Mouse (Mus musculus) hindbrain, embryonic 11.5 days (tissue): ENCODE measurements around the gene 2010005H15Rik. TPM values are rescaled to one million over a fixed set of nuclear protein-coding genes. Genes with fewer than 3 reads are reported as not detected.
A peak's percentile ranks its signal among the peaks of the same experiment; 100 is the strongest.
"Not testable (repeated sequence)": the region's sequence is repeated elsewhere in the genome, so short reads cannot be mapped to it uniquely, and the experiment has no call there.

Experiments
- ATAC-seq: fragments of 200-750 bp; cut with Nextera tagmentation; 2 replicates; pipeline ENCODE4 v1.8.0; 2017; ENCODE audit warnings: mild to moderate bottlenecking, moderate TSS enrichment, moderate library complexity; ENCODE audit not compliant: low FRiP score
- DNase-seq: peaks from one replicate; pipeline ENCODE4 v3.0.0-alpha.2; 2015; ENCODE audit warnings: low spot score
- H3K27ac ChIP-seq: fragments of 300-500 bp; sonication (generic); 2 replicates; pipeline ENCODE4 v1.5.1; 2014; ENCODE audit warnings: mild to moderate bottlenecking, low read depth, low read length
- H3K27me3 ChIP-seq: fragments of 300-500 bp; sonication (generic); 2 replicates; pipeline ENCODE4 v1.6.1; 2014; ENCODE audit warnings: mild to moderate bottlenecking, low read length, moderate library complexity, mixed read lengths; ENCODE audit not compliant: control insufficient read depth, insufficient read depth
- H3K36me3 ChIP-seq: fragments of 300-500 bp; sonication (generic); 2 replicates; pipeline ENCODE4 v1.6.1; 2014; ENCODE audit warnings: mild to moderate bottlenecking, low read length, moderate library complexity, mixed read lengths; ENCODE audit not compliant: control insufficient read depth, insufficient read depth
- H3K4me1 ChIP-seq: fragments of 300-500 bp; sonication (generic); replicated peaks from 2 replicates; pipeline ENCODE4 v1.6.1; 2014; ENCODE audit warnings: low read length, mixed read lengths; ENCODE audit not compliant: control insufficient read depth, insufficient read depth
- H3K4me2 ChIP-seq: fragments of 300-500 bp; sonication (generic); replicated peaks from 2 replicates; pipeline ENCODE4 v1.6.1; 2014; ENCODE audit warnings: mild to moderate bottlenecking, low read depth, low read length
- H3K4me3 ChIP-seq: fragments of 300-500 bp; sonication (generic); 2 replicates; pipeline ENCODE4 v1.5.1; 2014; ENCODE audit warnings: low read depth, low read length
- H3K9ac ChIP-seq: fragments of 300-500 bp; sonication (generic); 2 replicates; pipeline ENCODE4 v1.6.1; 2014; ENCODE audit warnings: low read depth, low read length
- H3K9me3 ChIP-seq: fragments of 300-500 bp; sonication (generic); 2 replicates; pipeline ENCODE4 v1.6.1; 2016; ENCODE audit warnings: low read length; ENCODE audit not compliant: control insufficient read depth
- WGBS: fragments of 180-500 bp; shearing (Covaris S2); extraction: QIAGEN DNeasy Blood & Tissue Kit; methylation state at CpG from one replicate; pipeline ENCODE4 v1.1.7; 2014; 5-methylcytosine and 5-hydroxymethylcytosine counted together
- polyA plus RNA-seq: library from polyadenylated mRNA; unstranded; fragments of >200 nt; fragmentation: Nextera tagmentation; extraction: Ambion mirVana; gene quantifications from 2 replicates; pipeline ENCODE4 v1.2.1, GENCODE M21; 2014

The 2010005H15Rik gene
- 0.28 TPM in 1 of 2 replicates, not detected in the other for polyA plus RNA-seq

GRCm38 (mm10) chr16:36221168-36221567, at the start of gene 2010005H15Rik:
2010005H15Rik (plus strand) TSS chr16:36221468.
- ATAC-seq, result not testable (repeated sequence)

GRCm38 (mm10) chr16:36176108-36176507, 45.2 kb upstream of the 2010005H15Rik start:
- DNase-seq (no peak), ATAC-seq (no peak)
- H3K27ac ChIP-seq, result no peak overlapping the region
- H3K4me2 ChIP-seq, result no peak overlapping the region
- H3K9me3 ChIP-seq, result no peaks in the 10 kb centered on the region
- no peaks in the 10 kb centered on the region for H3K4me1 ChIP-seq
- no peaks in the 10 kb centered on the region for H3K27me3 ChIP-seq
- H3K9ac ChIP-seq, result no peak overlapping the region
- H3K36me3 ChIP-seq, result no peaks in the 10 kb centered on the region
- no peak overlapping the region for H3K4me3 ChIP-seq

More at GRCm38 (mm10) chr16:36221168-36221567, at the start of gene 2010005H15Rik:
- H3K4me3 ChIP-seq, H3K9me3 ChIP-seq, H3K27me3 ChIP-seq, H3K27ac ChIP-seq, H3K9ac ChIP-seq, H3K4me2 ChIP-seq, H3K36me3 ChIP-seq, DNase-seq, H3K4me1 ChIP-seq: not testable (repeated sequence)
- WGBS, result 94% methylated on average over 6 of the region's 7 CpGs

GRCm38 (mm10) chr16:36179910-36180309, 41.4 kb upstream of the 2010005H15Rik start:
- no peak for DNase-seq
- WGBS, result 89% methylated on average over 2 of the region's 2 CpGs
- Histone ChIP-seq H3K27ac (no peak overlapping the region), H3K4me3 (no peak overlapping the region), H3K9ac (no peak overlapping the region), H3K36me3 (no peaks in the 10 kb centered on the region), H3K4me1 (no peaks in the 10 kb centered on the region), H3K27me3 (no peaks in the 10 kb centered on the region), H3K9me3 (no peaks in the 10 kb centered on the region), H3K4me2 (no peak overlapping the region)
- no peak for ATAC-seq

- not testable (repeated sequence) for H3K27ac ChIP-seq, ATAC-seq, H3K9ac ChIP-seq, DNase-seq, H3K36me3 ChIP-seq, H3K9me3 ChIP-seq, H3K4me3 ChIP-seq, H3K4me1 ChIP-seq, H3K27me3 ChIP-seq, H3K4me2 ChIP-seq
- 84% methylated on average over 4 of the region's 4 CpGs for WGBS
Observed at GRCm38 (mm10) chr16:36183912-36184311, 37.4 kb upstream of the 2010005H15Rik start, which contains the start of gene Gm5483. Gm5483 (plus strand) TSS chr16:36184212.

GRCm38 (mm10) chr16:36199226-36199625, 22.0 kb upstream of the 2010005H15Rik start:
- WGBS, result 30% methylated on average over 19 of the region's 19 CpGs
- Histone ChIP-seq H3K36me3 (no peaks in the 10 kb centered on the region), H3K9me3 (no peaks in the 10 kb centered on the region), H3K4me2 (peak overlapping the region; percentile 17; the same call in 1 of the 2 replicates), H3K4me3 (no peak overlapping the region), H3K9ac (no peak overlapping the region), H3K27ac (no peak overlapping the region), H3K4me1 (no peaks in the 10 kb centered on the region), H3K27me3 (no peaks in the 10 kb centered on the region)
- DNase-seq, result peak; percentile 10
- ATAC-seq, result peak; percentile 43; the same call in 1 of the 2 replicates

- Histone ChIP-seq H3K36me3 (no peaks in the 10 kb centered on the region), H3K9ac (no peak overlapping the region), H3K4me3 (no peak overlapping the region), H3K9me3 (no peaks in the 10 kb centered on the region), H3K4me1 (no peaks in the 10 kb centered on the region), H3K27ac (no peak overlapping the region), H3K4me2 (no peak overlapping the region), H3K27me3 (no peaks in the 10 kb centered on the region)
- DNase-seq, result no peak
- no peak for ATAC-seq
- 85% methylated on average over 5 of the region's 5 CpGs for WGBS
Observed at GRCm38 (mm10) chr16:36203846-36204245, 17.4 kb upstream of the 2010005H15Rik start.

GRCm38 (mm10) chr16:36205684-36206083, 15.6 kb upstream of the 2010005H15Rik start:
- not testable (repeated sequence) for H3K27ac ChIP-seq, H3K36me3 ChIP-seq, H3K4me3 ChIP-seq, H3K4me1 ChIP-seq, H3K9me3 ChIP-seq, H3K27me3 ChIP-seq, DNase-seq, H3K9ac ChIP-seq, H3K4me2 ChIP-seq, ATAC-seq
- 39% methylated on average over 2 of the region's 2 CpGs for WGBS

- H3K4me1 ChIP-seq, result no peaks in the 10 kb centered on the region
- no peak within 1 kb of the TSS for H3K9ac ChIP-seq
- H3K27me3 ChIP-seq, result no peaks in the 10 kb centered on the region
- no peaks in the 10 kb centered on the region for H3K36me3 ChIP-seq
- ATAC-seq (no peak), DNase-seq (no peak)
- H3K4me3 ChIP-seq, result no peak within 1 kb of the TSS
- WGBS, result 84% methylated on average over 2 of the region's 2 CpGs
- H3K9me3 ChIP-seq, result no peaks in the 10 kb centered on the region
- no peak within 1 kb of the TSS for H3K4me2 ChIP-seq
- H3K27ac ChIP-seq, result no peak within 1 kb of the TSS
Observed at GRCm38 (mm10) chr16:36209967-36210453, 11.3 kb upstream of the 2010005H15Rik start, which contains the start of gene Gm5416. Gm5416 (plus strand) TSS chr16:36210403.

- H3K9ac ChIP-seq, H3K9me3 ChIP-seq, DNase-seq, H3K27me3 ChIP-seq, H3K36me3 ChIP-seq, H3K4me1 ChIP-seq, H3K27ac ChIP-seq, H3K4me2 ChIP-seq, ATAC-seq, H3K4me3 ChIP-seq: not testable (repeated sequence)
Observed at GRCm38 (mm10) chr16:36260585-36260984, 39.3 kb downstream of the 2010005H15Rik start.
